In the genomic region with DNA sequence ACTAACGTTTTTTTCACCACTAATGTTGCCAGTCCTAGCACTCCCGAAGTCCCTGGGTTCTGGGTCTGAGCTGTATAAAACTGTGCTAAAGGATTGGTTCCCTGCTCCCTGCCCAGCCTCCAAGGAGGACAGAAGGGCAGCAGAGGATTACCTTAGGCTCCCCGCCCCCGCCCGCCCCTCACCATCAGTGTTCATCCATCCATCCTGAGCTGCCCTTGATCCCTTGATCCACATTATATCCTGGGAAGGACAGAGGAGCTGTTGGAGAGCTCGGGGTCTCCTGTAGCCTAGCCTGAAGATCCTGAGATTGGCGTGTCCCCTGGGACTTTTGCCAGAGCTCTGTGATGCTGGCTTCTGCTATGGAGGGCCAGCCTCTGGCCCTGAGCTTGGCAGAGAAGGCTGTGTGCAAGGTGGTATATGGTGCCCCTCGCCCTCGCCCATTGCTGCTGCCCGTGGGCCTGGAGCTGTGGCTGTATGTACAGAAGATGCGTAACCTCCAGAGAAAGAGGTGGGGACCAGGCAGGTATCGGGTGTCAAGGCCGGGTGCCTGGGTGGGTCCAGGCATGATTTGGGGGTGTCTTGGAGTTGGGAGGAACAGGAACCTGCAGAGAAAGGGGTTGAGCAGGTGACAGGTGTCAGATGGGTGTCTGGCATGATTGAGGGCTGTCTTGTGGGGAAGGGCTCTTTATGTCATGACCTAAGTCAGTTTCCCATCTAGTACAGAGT, we compare ENCODE assay signal across 19 mouse cellular contexts. TPM values are rescaled to one million over a fixed set of nuclear protein-coding genes. Genes with fewer than 3 reads are reported as not detected.
DNase-seq lines count a peak whose midpoint lies in the region; ATAC-seq and TF ChIP-seq lines count a peak whose summit lies in the region.
"Had no signal": no experiment of that assay in that cellular context is flagged by ENCODE, and none has a peak within 500 bp of the region (broad histone marks: within the 10 kb centered on the region; RNA-seq: fewer than 3 reads in every experiment).

No protein-coding gene starts in this region.

- H3K4me1 ChIP-seq in cerebellum, adult 2 months (ENCODE audit: control insufficient read depth, insufficient read depth, low read length) = peaks cover 63% of the 10 kb centered on the region
- H3K4me1 ChIP-seq in hindbrain, embryonic 13.5 days (replicated peaks) = peaks cover 72% of the 10 kb centered on the region
- H3K4me1 ChIP-seq in hindbrain, embryonic 11.5 days (replicated peaks; ENCODE audit: control insufficient read depth, insufficient read depth, low read length) = peaks cover 12% of the 10 kb centered on the region; the same call in 1 of the 2 replicates
- H3K4me1 ChIP-seq in liver, embryonic 12.5 days = peaks cover 23% of the 10 kb centered on the region

- peak overlapping the region; percentile 55 for H3K9ac ChIP-seq in hindbrain, embryonic 13.5 days
- no peak overlapping the region for H3K9ac ChIP-seq in hindbrain, embryonic 11.5 days (ENCODE audit: low read depth, low read length)
- no peak overlapping the region for H3K9ac ChIP-seq in liver, embryonic 12.5 days
- H3K9ac ChIP-seq: embryonic facial prominence, embryonic 15.5 days; intestine, embryonic 15.5 days; limb, embryonic 12.5 days; liver, embryonic 14.5 days had no signal

- H3K4me3 ChIP-seq in cerebellum, adult 2 months (replicated peaks; ENCODE audit: insufficient read depth, low read depth, low read length) = peak overlapping the region; percentile 31
- H3K4me3 ChIP-seq in hindbrain, embryonic 13.5 days = no peak overlapping the region
- H3K4me3 ChIP-seq in hindbrain, embryonic 11.5 days (ENCODE audit: low read depth, low read length) = no peak overlapping the region
- no peak overlapping the region for H3K4me3 ChIP-seq in liver, embryonic 12.5 days
- H3K4me3 ChIP-seq: embryonic facial prominence, embryonic 15.5 days; forebrain, embryonic 10.5 days; heart, embryonic 13.5 days; intestine, embryonic 15.5 days; limb, embryonic 12.5 days had no signal

- peak overlapping the region; percentile 54 for H3K27ac ChIP-seq in cerebellum, adult 2 months (ENCODE audit: insufficient read depth, low read length)
- no peak overlapping the region for H3K27ac ChIP-seq in hindbrain, embryonic 13.5 days
- no peak overlapping the region for H3K27ac ChIP-seq in hindbrain, embryonic 11.5 days (ENCODE audit: low read depth, low read length)
- no peak overlapping the region for H3K27ac ChIP-seq in liver, embryonic 12.5 days
- H3K27ac ChIP-seq: embryonic facial prominence, embryonic 15.5 days; heart, embryonic 13.5 days; intestine, embryonic 15.5 days; kidney, postnatal 0 days; limb, embryonic 12.5 days; liver, embryonic 14.5 days; stomach, postnatal 0 days had no signal

- peak in 1 of 2 experiments; percentile 41 for DNase-seq in cerebellum, adult 2 months
- no peak for DNase-seq in hindbrain, embryonic 11.5 days (ENCODE audit: low spot score)
- peak; percentile 53 for DNase-seq in MN1 (ENCODE audit: low spot score)
- peak; percentile 23 to 29 for DNase-seq in cerebellum, postnatal 36 days
- no peak for DNase-seq in right cerebral cortex, adult 18-20 months
- DNase-seq: adrenal gland, postnatal 10 days; heart, postnatal 36 days; thymus, postnatal 14 days had no signal

- WGBS in cerebellum, adult 2 months = 50% methylated on average over 13 of the region's 13 CpGs
- 93% methylated on average over 13 of the region's 13 CpGs for WGBS in hindbrain, embryonic 13.5 days
- 92% methylated on average over 13 of the region's 13 CpGs for WGBS in hindbrain, embryonic 11.5 days
- WGBS in liver, embryonic 12.5 days (ENCODE audit: insufficient replicate concordance) = 67% methylated on average over 13 of the region's 13 CpGs

- no peak overlapping the region for H3K4me2 ChIP-seq in hindbrain, embryonic 13.5 days
- H3K4me2 ChIP-seq in hindbrain, embryonic 11.5 days (replicated peaks; ENCODE audit: low read depth, low read length) = no peak overlapping the region
- H3K4me2 ChIP-seq in liver, embryonic 12.5 days = no peak overlapping the region
- H3K4me2 ChIP-seq: embryonic facial prominence, embryonic 15.5 days; heart, embryonic 13.5 days; intestine, embryonic 15.5 days; limb, embryonic 12.5 days had no signal

- no peak for TF ChIP-seq POLR2A in cerebellum, adult 2 months (IDR thresholded peaks at IDR 0.05; ENCODE audit: borderline replicate concordance, insufficient read depth, low read length)

- ATAC-seq in cerebellum, adult (ENCODE audit: insufficient number of reproducible peaks, low FRiP score, low TSS enrichment) = no peak
- ATAC-seq in hindbrain, embryonic 13.5 days (ENCODE audit: low FRiP score) = no peak
- ATAC-seq in hindbrain, embryonic 11.5 days (ENCODE audit: low FRiP score) = no peak
- ATAC-seq in liver, embryonic 12.5 days = no peak
- ATAC-seq: intestine, embryonic 15.5 days had no signal

- H3K27me3 ChIP-seq in cerebellum, adult 2 months (ENCODE audit: control insufficient read depth, insufficient read depth, low read length) = no peaks in the 10 kb centered on the region
- H3K27me3 ChIP-seq in hindbrain, embryonic 13.5 days = no peaks in the 10 kb centered on the region
- no peaks in the 10 kb centered on the region for H3K27me3 ChIP-seq in hindbrain, embryonic 11.5 days (ENCODE audit: control insufficient read depth, insufficient read depth, low read length)
- H3K27me3 ChIP-seq in liver, embryonic 12.5 days (replicated peaks) = peaks cover 34% of the 10 kb centered on the region
- H3K27me3 ChIP-seq: embryonic facial prominence, embryonic 15.5 days; heart, embryonic 13.5 days; intestine, embryonic 15.5 days; limb, embryonic 12.5 days had no signal

- peaks cover 34% of the 10 kb centered on the region for H3K36me3 ChIP-seq in hindbrain, embryonic 13.5 days
- H3K36me3 ChIP-seq in hindbrain, embryonic 11.5 days (ENCODE audit: control insufficient read depth, insufficient read depth, low read length) = no peaks in the 10 kb centered on the region; the same call in 1 of the 2 replicates
- peaks cover 8% of the 10 kb centered on the region; the same call in 1 of the 2 replicates for H3K36me3 ChIP-seq in liver, embryonic 12.5 days

- H3K9me3 ChIP-seq in hindbrain, embryonic 13.5 days = no peaks in the 10 kb centered on the region
- H3K9me3 ChIP-seq in hindbrain, embryonic 11.5 days (ENCODE audit: control insufficient read depth, low read length) = no peaks in the 10 kb centered on the region
- H3K9me3 ChIP-seq in liver, embryonic 12.5 days (replicated peaks) = no peaks in the 10 kb centered on the region
- H3K9me3 ChIP-seq: embryonic facial prominence, embryonic 15.5 days; forebrain, embryonic 10.5 days; heart, embryonic 13.5 days; intestine, embryonic 15.5 days; limb, embryonic 12.5 days had no signal

- TF ChIP-seq CTCF in cerebellum, adult 2 months (IDR thresholded peaks at IDR 0.05; ENCODE audit: borderline replicate concordance, insufficient read depth, low read depth, low read length) = no peak

RNA-seq across cellular contexts. Expression of a gene that starts 4.4 kb away (rescaled TPM):
- 126 and 137 TPM in 2 replicates for polyA plus RNA-seq in cerebellum, adult 2 months (2012; rRNA removed)
- polyA plus RNA-seq in hindbrain, embryonic 13.5 days (2015; fragmentation: Nextera tagmentation; extraction: Ambion mirVana) = 149 and 165 TPM in 2 replicates
- polyA plus RNA-seq in hindbrain, embryonic 11.5 days (2014; fragmentation: Nextera tagmentation; extraction: Ambion mirVana) = 46.9 and 48.5 TPM in 2 replicates
- 8.1 and 8.6 TPM in 2 replicates for polyA plus RNA-seq in liver, embryonic 12.5 days (2016; fragmentation: Nextera tagmentation; extraction: Ambion mirVana)

RNA-seq across cellular contexts. Expression of a gene that starts 25.3 kb away (rescaled TPM):
- polyA plus RNA-seq in cerebellum, adult 2 months (2012; rRNA removed) = 2.7 and 3.0 TPM in 2 replicates
- polyA plus RNA-seq in hindbrain, embryonic 13.5 days (2015; fragmentation: Nextera tagmentation; extraction: Ambion mirVana) = 0.18 and 0.23 TPM in 2 replicates
- 0.07 and 0.19 TPM in 2 replicates for polyA plus RNA-seq in hindbrain, embryonic 11.5 days (2014; fragmentation: Nextera tagmentation; extraction: Ambion mirVana)
- 0.01 and 0.02 TPM in 2 replicates for polyA plus RNA-seq in liver, embryonic 12.5 days (2016; fragmentation: Nextera tagmentation; extraction: Ambion mirVana)
- polyA plus RNA-seq: kidney, postnatal 0 days; limb, embryonic 12.5 days had no signal

RNA-seq across cellular contexts. Expression of a gene that starts 32.2 kb away (rescaled TPM):
- polyA plus RNA-seq in cerebellum, adult 2 months (2012; rRNA removed) = 32.6 and 34.9 TPM in 2 replicates
- polyA plus RNA-seq in hindbrain, embryonic 13.5 days (2015; fragmentation: Nextera tagmentation; extraction: Ambion mirVana) = 29.0 and 29.6 TPM in 2 replicates
- 27.3 and 29.6 TPM in 2 replicates for polyA plus RNA-seq in hindbrain, embryonic 11.5 days (2014; fragmentation: Nextera tagmentation; extraction: Ambion mirVana)
- 16.1 and 17.0 TPM in 2 replicates for polyA plus RNA-seq in liver, embryonic 12.5 days (2016; fragmentation: Nextera tagmentation; extraction: Ambion mirVana)

RNA-seq across cellular contexts. Expression of a gene that starts 41.0 kb away (rescaled TPM):
- polyA plus RNA-seq in cerebellum, adult 2 months (2012; rRNA removed) = 5.7 and 6.2 TPM in 2 replicates
- polyA plus RNA-seq in hindbrain, embryonic 13.5 days (2015; fragmentation: Nextera tagmentation; extraction: Ambion mirVana) = 1.3 and 1.6 TPM in 2 replicates
- polyA plus RNA-seq in hindbrain, embryonic 11.5 days (2014; fragmentation: Nextera tagmentation; extraction: Ambion mirVana) = 0.21 and 0.36 TPM in 2 replicates
- polyA plus RNA-seq in liver, embryonic 12.5 days (2016; fragmentation: Nextera tagmentation; extraction: Ambion mirVana) = 1.2 and 1.3 TPM in 2 replicates

Comparison
In these comparisons a context has a peak if more than half of its experiments do, and no peak if none do; other contexts are left out.
1. DNase-seq: peak in MN1 (single experiment) and cerebellum, postnatal 36 days (2 of 2); none in hindbrain, embryonic 11.5 days (single experiment) and right cerebral cortex, adult 18-20 months (single experiment).